Mouse (Mus musculus) thymus, adult 2 months (tissue): ENCODE data around the gene Usp29. TPM values are rescaled to one million over a fixed set of nuclear protein-coding genes. Genes with fewer than 3 reads are reported as not detected.

Experiments used
- DNase-seq: peaks from one replicate; pipeline ENCODE4 v3.0.0; 2021
- H3K27ac ChIP-seq: fragments of 200-500 bp; 2 replicates; pipeline ENCODE4 v1.5.1; 2012; ENCODE audit warnings: low read length, control low read depth; ENCODE audit not compliant: control insufficient read depth, insufficient read depth
- H3K27me3 ChIP-seq: fragments of 200-500 bp; 2 replicates; pipeline ENCODE4 v1.6.1; 2012; ENCODE audit warnings: mild to moderate bottlenecking, low read length, moderate library complexity, mixed read lengths; ENCODE audit not compliant: control insufficient read depth, insufficient read depth
- H3K36me3 ChIP-seq: fragments of 200-500 bp; 2 replicates; pipeline ENCODE4 v1.6.1; 2012; ENCODE audit warnings: mild to moderate bottlenecking, low read length, moderate library complexity; ENCODE audit not compliant: control insufficient read depth, insufficient read depth
- H3K4me1 ChIP-seq: fragments of 200-500 bp; replicated peaks from 2 replicates; pipeline ENCODE4 v1.6.1; 2012; ENCODE audit warnings: low read length; ENCODE audit not compliant: control insufficient read depth, insufficient read depth
- H3K4me3 ChIP-seq: fragments of 200-500 bp; 2 replicates; pipeline ENCODE4 v1.5.1; 2012; ENCODE audit warnings: mild to moderate bottlenecking, low read length, control low read depth, moderate library complexity; ENCODE audit not compliant: control insufficient read depth, insufficient read depth
- CTCF ChIP-seq: fragments of 200-500 bp; IDR thresholded peaks from 2 replicates; pipeline ENCODE4 v1.5.1; 2012; ENCODE audit warnings: mild to moderate bottlenecking, control low read depth, low read length, moderate library complexity, borderline replicate concordance; ENCODE audit not compliant: control insufficient read depth, poor library complexity, insufficient read depth; ENCODE audit errors: extremely low read depth
- POLR2A ChIP-seq: fragments of 200-500 bp; IDR thresholded peaks from 2 replicates; pipeline ENCODE4 v1.6.1; 2012; ENCODE audit warnings: mild to moderate bottlenecking, low read length, control low read depth, moderate library complexity; ENCODE audit not compliant: control insufficient read depth, poor library complexity, insufficient read depth; ENCODE audit errors: extremely low read depth
- WGBS: fragments of 180-500 bp; shearing (Covaris S2); methylation state at CpG from one replicate; pipeline ENCODE4 v1.1.7; 2018; 5-methylcytosine and 5-hydroxymethylcytosine counted together
- polyA plus RNA-seq: library from polyadenylated mRNA; depleted of rRNA; stranded (reverse); fragments of >200 nt; gene quantifications from 2 replicates; pipeline ENCODE4 v1.2.3, GENCODE M21; 2012

Usp29 gene
- polyA plus RNA-seq, 1 experiment: not detected

DNA sequence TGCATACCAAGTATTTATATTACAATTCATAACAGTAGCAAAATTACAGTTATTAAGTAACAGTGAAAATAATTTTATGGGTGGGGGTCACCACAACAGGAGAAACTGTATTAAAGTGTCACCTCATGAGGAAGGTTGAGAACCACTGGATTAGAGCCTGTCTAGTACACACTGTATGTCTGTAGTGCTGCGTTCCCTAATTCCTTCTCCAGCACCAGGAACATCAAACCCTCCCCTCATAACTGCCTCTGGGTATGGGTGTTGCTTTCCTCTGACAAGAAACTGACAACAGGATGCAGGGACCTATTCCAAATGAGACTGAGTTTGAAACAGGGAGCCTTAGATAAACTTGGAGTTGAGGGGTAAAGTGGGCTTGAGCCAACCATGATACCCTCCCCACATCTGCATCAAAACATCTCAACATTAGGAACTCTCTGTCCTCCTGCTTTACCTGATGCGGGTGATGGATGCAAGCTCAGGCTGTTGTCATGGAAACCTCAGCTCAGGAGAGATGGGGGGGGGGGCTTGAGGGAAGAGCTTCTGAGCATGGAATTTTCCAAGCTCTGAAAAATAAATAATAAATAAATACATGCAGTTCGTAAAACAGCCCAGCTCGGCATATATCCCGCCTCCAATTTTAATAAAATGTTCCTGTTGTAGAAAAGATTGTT, 86.5 kb downstream of the Usp29 start:
- Histone ChIP-seq H3K36me3 (no peaks in the 10 kb centered on the region), H3K4me1 (no peaks in the 10 kb centered on the region), H3K4me3 (no peak overlapping the region), H3K27ac (no peak overlapping the region), H3K27me3 (no peaks in the 10 kb centered on the region)
- no peak for TF ChIP-seq POLR2A
- no peak for TF ChIP-seq CTCF
- WGBS: 94% methylated on average over 5 of the region's 5 CpGs
- no peak for DNase-seq

GRCm38 (mm10) chr7:6820296-6820695, 89.9 kb downstream of the Usp29 start:
- Histone ChIP-seq H3K4me3 (no peak overlapping the region), H3K27ac (no peak overlapping the region)

GRCm38 (mm10) chr7:6822633-6823032, 92.3 kb downstream of the Usp29 start:
- H3K36me3 ChIP-seq: no peaks in the 10 kb centered on the region
- no peak overlapping the region for H3K27ac ChIP-seq
- 82% methylated on average over 4 of the region's 4 CpGs for WGBS
- TF ChIP-seq POLR2A (no peak), CTCF (no peak)
- no peaks in the 10 kb centered on the region for H3K27me3 ChIP-seq
- no peak for DNase-seq
- H3K4me1 ChIP-seq: no peaks in the 10 kb centered on the region
- no peak overlapping the region for H3K4me3 ChIP-seq

More at GRCm38 (mm10) chr7:6820296-6820695, 89.9 kb downstream of the Usp29 start:
- no peaks in the 10 kb centered on the region for H3K36me3 ChIP-seq
- DNase-seq: no peak
- 93% methylated on average over 6 of the region's 6 CpGs for WGBS
- H3K27me3 ChIP-seq: no peaks in the 10 kb centered on the region
- no peaks in the 10 kb centered on the region for H3K4me1 ChIP-seq
- TF ChIP-seq POLR2A (no peak), CTCF (no peak)

DNA sequence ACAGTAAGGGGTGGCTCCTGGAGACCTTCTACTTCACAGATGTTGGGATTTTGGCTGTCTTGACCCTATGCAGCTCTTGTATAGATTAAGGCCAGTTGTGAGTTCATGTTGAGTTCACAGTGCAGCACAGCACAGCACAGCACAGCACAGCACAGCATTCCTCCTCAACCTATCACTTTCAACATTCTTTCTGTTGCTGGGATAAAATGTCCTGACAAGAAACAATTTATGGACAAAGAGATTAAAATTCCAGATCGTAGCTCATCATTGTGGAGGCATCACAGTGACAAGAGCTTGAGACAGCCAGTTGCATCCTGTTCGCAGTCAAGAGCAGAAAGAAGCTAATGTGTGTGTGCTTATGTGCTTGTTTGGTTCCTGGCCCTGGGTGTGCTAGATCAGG, 93.3 kb downstream of the Usp29 start:
- no peaks in the 10 kb centered on the region for H3K27me3 ChIP-seq
- H3K4me3 ChIP-seq: no peak overlapping the region
- TF ChIP-seq CTCF (no peak), POLR2A (no peak)
- no peaks in the 10 kb centered on the region for H3K36me3 ChIP-seq
- no peak overlapping the region for H3K27ac ChIP-seq
- WGBS: 84% methylated on average over 2 of the region's 2 CpGs
- DNase-seq: no peak
- no peaks in the 10 kb centered on the region for H3K4me1 ChIP-seq

GRCm38 (mm10) chr7:6825966-6826647, 95.7 kb downstream of the Usp29 start:
- H3K27ac ChIP-seq: no peak overlapping the region
- no peaks in the 10 kb centered on the region for H3K4me1 ChIP-seq
- 91% methylated on average over 11 of the region's 11 CpGs for WGBS
- no peak for DNase-seq
- TF ChIP-seq CTCF: no peak
- no peak for TF ChIP-seq POLR2A
- H3K27me3 ChIP-seq: no peaks in the 10 kb centered on the region
- H3K36me3 ChIP-seq: no peaks in the 10 kb centered on the region
- no peak overlapping the region for H3K4me3 ChIP-seq

GRCm38 (mm10) chr7:6829148-6829547, 98.8 kb downstream of the Usp29 start:
- Histone ChIP-seq H3K36me3 (no peaks in the 10 kb centered on the region), H3K4me3 (no peak overlapping the region), H3K27me3 (no peaks in the 10 kb centered on the region), H3K4me1 (no peaks in the 10 kb centered on the region), H3K27ac (no peak overlapping the region)
- TF ChIP-seq POLR2A (no peak), CTCF (no peak)
- DNase-seq: no peak
- WGBS: 43% methylated on average over 2 of the region's 2 CpGs
